Mouse (Mus musculus) cortical plate, adult 2 months (tissue): ENCODE results near the gene Uggt1.

Experiments
- CTCF ChIP-seq: fragments of 200-500 bp; IDR thresholded peaks from 2 replicates; pipeline ENCODE4 v1.5.1; 2011; ENCODE audit warnings: mild to moderate bottlenecking, control low read depth, low read length; ENCODE audit not compliant: insufficient read depth; ENCODE audit errors: extremely low read depth
- POLR2A ChIP-seq: fragments of 200-500 bp; IDR thresholded peaks from 2 replicates; pipeline ENCODE4 v1.6.1; 2011; ENCODE audit warnings: mild to moderate bottlenecking, low read length, control low read depth; ENCODE audit not compliant: insufficient read depth; ENCODE audit errors: extremely low read depth

DNA sequence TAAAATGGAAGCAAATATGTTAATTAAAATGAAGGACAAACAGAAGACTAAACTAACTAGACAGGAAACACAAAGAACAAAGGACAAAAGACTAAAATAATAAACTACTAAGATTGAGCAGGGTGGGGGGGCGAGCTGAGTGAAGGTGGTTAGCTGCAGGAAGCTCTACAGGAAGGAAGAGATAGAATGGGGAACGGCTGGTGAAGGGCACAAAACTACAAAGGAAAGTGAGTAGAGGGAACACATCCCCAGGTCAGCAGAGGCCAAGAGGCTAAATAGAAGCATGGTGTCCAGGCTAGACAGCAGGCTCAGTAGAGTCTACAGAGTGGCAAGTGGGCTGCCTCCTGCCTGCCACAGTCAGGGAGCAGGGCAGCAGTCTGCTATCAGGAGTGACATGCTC lies 95.7 kb downstream of the Uggt1 start:
- TF ChIP-seq CTCF (no peak), POLR2A (no peak)
